Mouse (Mus musculus): ENCODE data around the gene Bsg.

Gene Bsg

GRCm38 (mm10) chr10:79717640-79718357, 13.5 kb downstream of the Bsg start:
- in situ Hi-C loops (cut with MboI; ENCODE audit: low pct_unique_long_range_greater_than_20kb in 1 of 2, low sequenced_read_pairs in 2 of 2, unreplicated experiment in 1 of 2): no loop called here

- in situ Hi-C loops (cut with MboI; ENCODE audit: low pct_unique_long_range_greater_than_20kb in 1 of 2, low sequenced_read_pairs in 2 of 2, unreplicated experiment in 1 of 2): no loop called here
These were observed 16.8 kb downstream of the Bsg start for GRCm38 (mm10) chr10:79721089-79721488.

GRCm38 (mm10) chr10:79723047-79723446, 18.8 kb downstream of the Bsg start:
- in situ Hi-C loops (cut with MboI; ENCODE audit: low pct_unique_long_range_greater_than_20kb in 1 of 2, low sequenced_read_pairs in 2 of 2, unreplicated experiment in 1 of 2): no loop called here

GRCm38 (mm10) chr10:79723692-79724091, 19.4 kb downstream of the Bsg start:
- in situ Hi-C loops (cut with MboI; ENCODE audit: low pct_unique_long_range_greater_than_20kb in 1 of 2, low sequenced_read_pairs in 2 of 2, unreplicated experiment in 1 of 2): no loop called here

- in situ Hi-C loops (cut with MboI; ENCODE audit: low pct_unique_long_range_greater_than_20kb in 1 of 2, low sequenced_read_pairs in 2 of 2, unreplicated experiment in 1 of 2): no loop called here
These were observed 21.8 kb downstream of the Bsg start for GRCm38 (mm10) chr10:79726090-79726489.

- in situ Hi-C loops (cut with MboI; ENCODE audit: low pct_unique_long_range_greater_than_20kb in 1 of 2, low sequenced_read_pairs in 2 of 2, unreplicated experiment in 1 of 2): no loop called here
These were observed 24.3 kb downstream of the Bsg start for GRCm38 (mm10) chr10:79728323-79729249.

GRCm38 (mm10) chr10:79729357-79729965, 25.2 kb downstream of the Bsg start:
- in situ Hi-C loops (cut with MboI; ENCODE audit: low pct_unique_long_range_greater_than_20kb in 1 of 2, low sequenced_read_pairs in 2 of 2, unreplicated experiment in 1 of 2): no loop called here

GRCm38 (mm10) chr10:79732500-79732899, 28.2 kb downstream of the Bsg start:
- in situ Hi-C loops (cut with MboI; ENCODE audit: low pct_unique_long_range_greater_than_20kb in 1 of 2, low sequenced_read_pairs in 2 of 2, unreplicated experiment in 1 of 2): no loop called here

- in situ Hi-C loops (cut with MboI; ENCODE audit: low pct_unique_long_range_greater_than_20kb in 1 of 2, low sequenced_read_pairs in 2 of 2, unreplicated experiment in 1 of 2): no loop called here
These were observed 29.6 kb downstream of the Bsg start for GRCm38 (mm10) chr10:79733847-79734246.

GRCm38 (mm10) chr10:79735361-79735760, 31.1 kb downstream of the Bsg start:
- in situ Hi-C loops (cut with MboI; ENCODE audit: low pct_unique_long_range_greater_than_20kb in 1 of 2, low sequenced_read_pairs in 2 of 2, unreplicated experiment in 1 of 2): no loop called here

GRCm38 (mm10) chr10:79736706-79737105, 32.4 kb downstream of the Bsg start:
- in situ Hi-C loops (cut with MboI; ENCODE audit: low pct_unique_long_range_greater_than_20kb in 1 of 2, low sequenced_read_pairs in 2 of 2, unreplicated experiment in 1 of 2): no loop called here

GRCm38 (mm10) chr10:79738259-79738658, 34.0 kb downstream of the Bsg start:
- in situ Hi-C loops (cut with MboI; ENCODE audit: low pct_unique_long_range_greater_than_20kb in 1 of 2, low sequenced_read_pairs in 2 of 2, unreplicated experiment in 1 of 2): no loop called here

- in situ Hi-C loops (cut with MboI; ENCODE audit: low pct_unique_long_range_greater_than_20kb in 1 of 2, low sequenced_read_pairs in 2 of 2, unreplicated experiment in 1 of 2): no loop called here
These were observed 34.9 kb downstream of the Bsg start for GRCm38 (mm10) chr10:79739234-79739633.

- in situ Hi-C loops (cut with MboI; ENCODE audit: low pct_unique_long_range_greater_than_20kb in 1 of 2, low sequenced_read_pairs in 2 of 2, unreplicated experiment in 1 of 2): no loop called here
These were observed 36.6 kb downstream of the Bsg start for GRCm38 (mm10) chr10:79740863-79741262.

- in situ Hi-C loops (cut with MboI; ENCODE audit: low pct_unique_long_range_greater_than_20kb in 1 of 2, low sequenced_read_pairs in 2 of 2, unreplicated experiment in 1 of 2): no loop called here
These were observed 38.9 kb downstream of the Bsg start for GRCm38 (mm10) chr10:79743161-79743560.

- in situ Hi-C loops (cut with MboI; ENCODE audit: low pct_unique_long_range_greater_than_20kb in 1 of 2, low sequenced_read_pairs in 2 of 2, unreplicated experiment in 1 of 2): no loop called here
These were observed 39.5 kb downstream of the Bsg start for GRCm38 (mm10) chr10:79743650-79744365.

GRCm38 (mm10) chr10:79745411-79745810, 41.1 kb downstream of the Bsg start:
- in situ Hi-C loops (cut with MboI; ENCODE audit: low pct_unique_long_range_greater_than_20kb in 1 of 2, low sequenced_read_pairs in 2 of 2, unreplicated experiment in 1 of 2): no loop called here

GRCm38 (mm10) chr10:79745898-79746773, 41.8 kb downstream of the Bsg start, which contains the start of gene Polrmt:
Gene Polrmt, minus strand, starts transcription at chr10:79746581.
- in situ Hi-C loops (cut with MboI; ENCODE audit: low pct_unique_long_range_greater_than_20kb in 1 of 2, low sequenced_read_pairs in 2 of 2, unreplicated experiment in 1 of 2): no loop called here

Measured in mouse embryonic stem cell (cell line).